Mouse (Mus musculus) regulatory T cell (primary cell): ENCODE results near the gene Gdpd3.

Experiments
- in situ Hi-C: fragments of 300-600 bp; cut with MboI, MseI; formaldehyde crosslinking; loops from one replicate; pipeline ENCODE4 v1.15.1; 2025; ENCODE audit warnings: high pct_unique_total_duplicates

The Gdpd3 gene

DNA sequence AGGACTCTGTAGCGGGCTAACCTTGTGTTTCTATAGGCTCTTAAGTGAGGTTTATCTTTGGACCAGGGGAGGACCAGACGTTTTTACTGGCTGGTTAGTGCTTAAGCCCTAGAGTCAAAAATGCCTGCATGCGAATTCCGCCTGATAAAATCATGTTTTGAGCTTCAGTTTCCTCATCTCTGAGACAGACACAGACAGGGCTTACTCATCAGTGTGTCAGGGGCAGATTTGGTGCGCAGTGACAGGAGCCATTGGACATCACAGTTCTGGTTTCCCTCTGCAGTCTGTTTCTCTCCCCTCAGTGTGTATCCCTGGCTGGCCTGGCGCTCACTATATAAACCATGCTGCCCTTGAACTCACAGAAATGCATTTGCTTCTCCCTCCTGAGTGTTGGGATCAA lies 37.0 kb downstream of the Gdpd3 start:
- in situ Hi-C loops = no loop called here

DNA sequence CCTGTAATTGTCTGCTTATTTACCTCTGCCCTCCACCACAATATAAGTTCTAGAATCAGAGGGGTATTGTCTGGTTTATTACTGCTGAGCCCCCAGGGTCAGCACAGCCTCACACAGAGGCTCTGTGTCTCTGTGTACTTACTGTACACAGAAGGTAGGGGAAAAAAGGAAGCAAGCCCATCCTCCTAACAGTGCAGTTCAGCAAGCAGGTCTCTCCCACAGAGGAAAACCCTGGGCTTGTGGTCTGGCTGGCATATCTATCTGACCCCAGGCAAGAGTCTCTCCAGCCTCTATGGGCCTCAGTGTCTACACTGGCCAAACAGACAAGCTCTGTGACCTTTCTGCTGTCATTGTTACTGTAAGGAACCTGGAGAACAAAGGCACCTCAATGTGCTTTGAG lies 37.6 kb downstream of the Gdpd3 start:
- in situ Hi-C loops = no loop called here

DNA sequence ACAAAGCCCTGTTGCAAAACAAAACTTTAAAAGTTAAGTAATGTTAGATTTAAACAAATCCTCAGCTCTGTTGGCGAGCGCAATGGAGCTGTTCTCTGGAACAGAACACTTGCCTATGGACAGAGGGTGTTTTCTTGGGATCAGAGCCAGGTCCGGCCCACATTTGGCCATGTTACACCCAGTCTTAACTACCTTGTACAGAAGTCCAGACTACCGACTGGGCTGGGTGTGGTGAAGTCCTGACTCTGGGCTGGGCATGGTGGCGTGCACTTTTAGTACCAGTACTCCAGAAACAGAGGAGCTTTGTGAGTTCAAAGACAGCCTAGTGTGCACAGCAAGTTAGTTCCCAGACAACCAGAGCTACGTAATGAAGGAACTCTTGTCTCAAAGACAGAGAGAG lies 40.8 kb downstream of the Gdpd3 start:
- in situ Hi-C loops = no loop called here

DNA sequence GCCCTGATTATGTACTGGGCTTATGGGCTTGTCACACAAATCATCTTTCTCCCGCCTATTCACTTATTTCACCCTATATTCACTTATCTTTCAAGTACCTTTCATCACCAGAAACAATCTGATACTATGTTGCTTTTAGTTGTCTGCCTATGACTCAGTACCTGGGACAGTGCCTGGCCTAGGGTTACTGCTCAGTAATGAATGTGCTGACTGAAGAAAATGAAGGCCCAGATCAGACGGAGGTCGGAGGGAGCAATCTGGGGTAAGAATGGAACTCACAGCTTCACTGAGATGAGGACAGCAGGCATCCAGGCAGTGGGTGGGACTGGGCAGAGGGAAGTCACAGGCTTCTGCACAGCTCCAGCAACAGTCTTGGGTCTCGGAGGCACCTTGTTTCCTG lies 41.3 kb downstream of the Gdpd3 start:
- in situ Hi-C loops = no loop called here

DNA sequence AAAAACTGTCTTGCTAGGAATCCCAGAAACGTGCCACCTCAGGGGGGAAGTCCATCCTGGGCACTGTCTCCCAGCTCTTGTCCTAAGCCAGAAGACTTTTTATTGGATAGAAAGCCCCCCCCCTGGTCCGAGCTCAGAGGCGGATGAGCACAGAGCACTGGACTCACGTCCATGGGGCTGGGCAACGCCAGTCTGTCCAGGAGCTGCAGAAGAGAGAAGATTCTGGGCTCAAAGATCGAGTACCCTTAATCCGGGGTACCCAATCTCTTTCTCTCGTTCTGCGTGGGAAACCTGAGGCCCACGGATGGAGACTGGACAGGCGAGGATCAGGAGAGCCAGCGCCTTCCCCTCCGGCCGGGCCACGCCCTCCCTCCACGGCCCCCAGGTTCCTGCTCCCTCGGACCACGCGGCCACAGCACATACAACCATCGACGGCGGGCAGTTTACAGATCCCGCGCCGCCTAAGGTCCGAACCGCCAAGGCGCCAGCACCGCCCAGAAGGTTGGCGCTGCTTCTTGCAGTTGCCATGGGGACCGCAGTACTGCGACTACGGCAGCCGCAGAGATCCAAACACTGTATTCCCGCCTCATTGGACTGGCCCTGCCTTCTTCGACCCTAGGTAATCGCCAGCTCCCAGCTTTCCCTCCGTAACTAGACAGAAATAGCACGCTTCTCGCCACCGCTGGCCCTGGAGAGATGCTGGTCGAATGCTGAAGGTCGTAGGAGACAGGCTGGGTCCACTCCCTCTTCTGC lies 42.7 kb downstream of the Gdpd3 start:
- in situ Hi-C loops = no loop called here

DNA sequence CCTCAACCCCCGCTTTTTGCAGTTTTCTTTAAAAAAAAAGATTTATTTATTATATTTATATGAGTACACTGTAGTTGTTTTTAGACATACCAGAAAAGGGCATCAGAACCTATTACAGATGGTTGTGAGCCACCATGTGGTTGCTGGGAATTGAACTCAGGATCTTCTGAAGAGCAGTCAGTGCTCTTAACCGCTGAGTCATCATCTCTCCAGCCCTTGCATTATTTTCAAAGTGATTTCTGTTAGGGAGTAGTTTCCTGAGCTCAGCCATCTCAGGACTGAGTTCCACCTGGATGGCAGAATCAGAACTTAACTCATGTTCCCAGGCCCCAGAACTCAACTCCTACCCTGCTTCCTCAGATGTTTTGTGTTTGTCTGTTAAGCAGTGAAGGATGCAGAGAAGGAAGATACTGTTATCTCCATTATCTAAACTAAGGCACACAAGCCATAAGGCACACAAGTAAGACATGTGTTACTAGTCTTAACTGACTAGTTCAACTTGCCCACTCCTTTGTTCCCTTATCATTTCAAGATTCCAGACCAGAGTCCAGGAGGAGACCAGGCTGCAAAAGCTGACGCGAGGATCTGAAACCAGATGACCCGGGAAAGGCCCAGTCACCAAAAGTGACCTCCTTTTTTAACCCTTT lies 43.7 kb downstream of the Gdpd3 start:
- in situ Hi-C loops = no loop called here

DNA sequence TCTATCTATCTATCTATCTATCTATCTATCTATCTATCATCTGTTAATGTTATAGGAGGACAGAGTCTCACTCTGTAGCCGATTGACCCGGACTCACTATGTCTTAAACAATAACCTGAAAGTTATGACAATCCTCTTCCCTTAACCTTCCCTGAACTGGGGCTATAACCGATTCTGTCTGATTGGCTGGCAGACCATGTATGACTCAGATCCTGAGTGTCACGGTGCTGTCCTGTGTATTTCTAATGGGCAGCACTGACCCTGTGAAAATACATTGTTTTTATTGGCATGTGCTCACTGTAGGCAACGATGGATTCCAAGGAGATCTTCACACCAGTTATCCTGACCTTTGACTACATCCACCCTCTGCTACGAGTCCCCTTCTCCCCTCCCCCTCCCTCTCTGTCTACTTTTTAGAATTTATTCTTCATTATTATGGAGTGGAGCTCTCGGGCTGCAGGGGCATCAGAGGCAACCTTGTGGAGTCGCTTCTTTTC lies 49.6 kb downstream of the Gdpd3 start:
- in situ Hi-C loops = no loop called here

DNA sequence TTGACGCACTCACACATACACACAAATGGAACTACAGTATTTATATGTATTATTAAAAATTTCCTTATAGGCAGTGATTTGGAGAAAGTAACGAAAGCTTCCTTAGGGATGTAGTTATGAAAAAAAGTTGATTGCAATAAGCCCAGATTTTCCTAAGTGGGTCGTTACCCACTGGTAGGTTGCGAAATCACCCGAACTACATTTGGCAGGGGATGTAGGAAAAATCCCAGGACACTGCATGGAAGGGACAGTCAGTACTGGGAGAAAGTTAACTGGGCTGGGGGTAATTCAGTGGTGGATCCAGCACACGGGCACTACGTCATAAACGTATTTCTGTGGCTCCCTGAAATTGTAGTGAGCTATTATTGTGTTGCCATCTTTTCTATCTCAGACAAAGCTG lies 50.4 kb downstream of the Gdpd3 start:
- in situ Hi-C loops = no loop called here

DNA sequence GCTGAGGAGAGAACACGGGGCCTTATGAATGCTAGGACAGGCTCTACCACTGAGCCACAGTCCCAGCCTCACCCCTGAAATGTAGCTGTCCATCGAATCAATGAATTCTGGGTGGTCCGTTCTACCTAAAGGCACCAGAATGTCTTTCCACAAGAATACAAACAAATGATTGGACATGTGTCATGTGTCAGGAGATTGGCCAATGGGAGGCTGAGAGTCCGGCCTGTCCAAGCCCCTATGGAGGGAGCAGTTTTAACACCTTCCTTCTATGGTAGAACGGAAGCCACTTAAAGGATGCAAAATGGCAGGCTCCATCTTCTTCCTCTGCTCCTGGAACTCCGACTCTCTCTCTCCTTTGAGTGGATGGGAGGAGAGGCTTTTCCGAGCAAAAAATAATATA lies 51.5 kb downstream of the Gdpd3 start:
- in situ Hi-C loops = no loop called here

DNA sequence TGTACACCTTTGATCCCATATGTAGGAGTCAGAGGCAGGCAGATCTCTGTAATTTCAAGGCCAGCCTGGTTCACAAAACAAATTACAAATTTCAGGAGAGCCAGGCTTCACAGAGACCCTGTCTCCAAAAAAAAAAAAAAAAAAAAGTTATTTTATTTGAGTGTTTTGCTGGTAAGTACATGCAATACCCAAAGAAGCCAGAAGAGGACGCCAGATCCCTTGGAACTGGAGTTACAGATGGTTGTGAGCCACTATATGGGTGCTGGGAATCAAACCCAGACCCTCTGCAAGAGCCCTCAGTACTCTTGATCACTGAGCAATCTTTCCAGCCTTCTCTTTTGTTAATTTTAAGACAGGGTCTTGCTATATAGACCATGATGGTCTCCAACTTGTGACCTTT lies 52.7 kb downstream of the Gdpd3 start:
- in situ Hi-C loops = no loop called here

DNA sequence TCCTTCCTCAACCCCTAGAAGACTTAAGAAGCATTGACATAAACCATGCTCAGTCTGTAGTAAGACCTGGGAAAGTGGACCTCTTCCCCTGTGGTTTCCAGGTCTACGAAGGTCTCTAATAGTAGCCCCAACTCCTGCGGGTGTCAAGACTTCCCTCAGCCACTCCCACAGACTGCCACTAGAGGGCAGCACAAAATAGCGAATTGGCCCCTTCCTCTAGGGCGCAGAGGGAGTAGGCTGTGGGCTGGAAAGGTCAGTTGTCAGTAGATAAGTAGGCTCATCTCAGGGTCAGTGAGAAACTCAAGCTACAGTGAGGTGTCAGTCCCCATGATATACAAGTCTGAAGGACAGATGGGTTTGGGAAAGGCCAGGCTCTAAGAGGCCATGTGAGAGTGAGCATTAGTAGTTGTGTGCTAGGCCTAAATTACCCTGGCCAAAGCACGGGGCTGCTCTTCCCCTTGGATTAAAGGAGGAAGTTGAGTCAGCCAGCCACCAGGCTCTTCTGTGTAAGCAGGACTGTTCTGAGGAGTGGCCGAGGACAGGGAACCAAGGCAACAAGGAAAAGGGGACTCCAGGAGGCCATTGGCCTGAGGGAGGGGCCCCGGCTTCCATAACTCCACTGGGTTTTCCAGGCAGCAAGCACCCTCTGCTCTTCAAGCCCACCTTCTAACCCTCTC lies 55.8 kb downstream of the Gdpd3 start:
- in situ Hi-C loops = no loop called here

DNA sequence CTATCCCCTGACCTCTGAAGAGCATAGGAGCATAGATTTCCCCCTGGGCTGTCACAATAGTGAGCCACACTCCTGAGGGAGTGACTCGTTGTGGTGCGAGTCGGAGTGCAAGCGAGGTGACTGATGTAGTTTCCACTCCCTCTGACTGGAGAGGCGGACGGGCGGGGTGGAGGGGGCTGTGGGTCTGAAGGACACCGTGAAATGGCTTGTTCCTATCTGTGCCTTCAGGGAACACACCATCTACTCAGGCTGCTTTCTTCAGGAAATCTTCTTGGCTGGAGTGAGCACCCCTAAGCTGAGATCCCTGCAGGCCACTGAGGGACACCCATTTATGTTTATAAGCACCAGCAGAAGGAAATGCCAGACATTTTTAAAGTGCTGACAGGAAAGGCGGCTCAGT lies 56.6 kb downstream of the Gdpd3 start:
- in situ Hi-C loops = no loop called here

DNA sequence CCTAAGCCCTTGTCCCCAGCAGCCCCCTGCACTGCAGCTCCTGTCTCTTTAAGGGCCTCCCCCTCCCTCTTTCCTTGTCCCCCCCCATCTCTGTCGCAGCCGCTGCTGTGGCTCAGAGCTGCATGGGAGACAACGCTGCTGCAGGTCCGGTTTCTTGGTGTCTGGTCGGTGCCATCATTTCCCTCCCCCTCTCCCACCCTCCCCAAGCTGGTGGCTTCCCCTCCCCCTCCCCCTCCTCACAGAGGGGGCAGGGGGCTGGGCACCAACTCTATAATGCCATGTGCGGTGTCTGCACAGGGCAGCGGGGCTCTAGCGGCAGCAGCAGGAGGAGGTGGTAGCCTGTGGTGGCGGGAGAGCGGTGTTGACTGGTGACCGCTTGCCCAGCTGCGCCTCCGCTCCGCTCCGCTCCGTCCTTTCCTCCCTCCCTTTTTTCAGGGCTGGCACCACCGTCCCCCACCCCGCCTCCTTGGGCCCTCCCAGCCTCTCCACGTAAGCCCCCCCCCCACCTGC lies 57.1 kb downstream of the Gdpd3 start:
- in situ Hi-C loops = no loop called here

DNA sequence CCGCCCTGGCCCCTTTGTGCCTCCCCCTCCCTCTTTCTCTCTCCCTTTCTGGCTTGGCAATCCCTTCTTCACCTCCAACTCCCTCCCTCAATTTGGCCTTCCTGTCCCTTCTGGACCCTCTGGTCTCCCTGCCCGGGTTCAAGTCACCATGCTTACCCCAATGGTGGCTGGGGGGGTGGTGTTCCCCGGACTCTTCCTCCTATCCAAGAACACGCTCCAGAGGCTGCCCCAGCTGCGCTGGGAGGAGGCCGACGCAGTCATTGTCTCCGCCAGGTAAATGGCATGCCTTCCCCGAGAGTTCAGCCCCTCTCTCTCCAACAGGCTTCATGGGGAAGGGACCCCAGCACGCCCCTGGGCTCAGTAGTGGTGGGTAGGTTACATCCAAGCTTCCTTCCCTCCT lies 57.8 kb downstream of the Gdpd3 start:
- in situ Hi-C loops = no loop called here
